Mouse (Mus musculus): ENCODE results near the gene Avp. TPM values are rescaled to one million over a fixed set of nuclear protein-coding genes. Genes with fewer than 3 reads are reported as not detected.
A peak's percentile ranks its signal among the peaks of the same experiment; 100 is the strongest.

The Avp gene
- total RNA-seq (2014; fragmentation: Nextera tagmentation) (not detected in 2 replicates), total RNA-seq (2017) (not detected in 2 replicates), polyA plus RNA-seq (2012) (not detected in 2 replicates)

GRCm38 (mm10) chr2:130582552-130582951, at the start of gene Avp:
TSS of gene Avp (minus strand) at chr2:130582554.
- no peaks in the 10 kb centered on the region for H3K36me3 ChIP-seq (replicated peaks)
- H3K4me1 ChIP-seq (ENCODE audit: insufficient read depth, low read depth, low read length), result peaks cover 18% of the 10 kb centered on the region
- no peak for ATAC-seq (ENCODE audit: extremely low read depth, insufficient number of reproducible peaks, low FRiP score, poor library complexity, severe bottlenecking)
- H3K27me3 ChIP-seq (ENCODE audit: insufficient read depth, low read length), result peaks cover 67% of the 10 kb centered on the region
- TF ChIP-seq GATA2 (IDR thresholded peaks at IDR 0.05; ENCODE audit: borderline replicate concordance, low read depth, low read length), result no peak
- TF ChIP-seq GATA1 (IDR thresholded peaks at IDR 0.05; ENCODE audit: borderline replicate concordance, low read length), result no peak
- no peak for TF ChIP-seq TAL1 (conservative IDR thresholded peaks at IDR 0.05; ENCODE audit: low read depth, low read length)
- TF ChIP-seq POLR2AphosphoS5 (IDR thresholded peaks at IDR 0.05; ENCODE audit: insufficient replicate concordance, low read depth, low read length), result no peak
- TF ChIP-seq CTCF (IDR thresholded peaks at IDR 0.05; ENCODE audit: low read depth, low read length), result no peak
- DNase-seq (ENCODE audit: low spot score), result no peak
- no peak within 1 kb of the TSS for H3K4me3 ChIP-seq (ENCODE audit: low read depth, low read length)
- H3K9me3 ChIP-seq (replicated peaks), result no peaks in the 10 kb centered on the region

GRCm38 (mm10) chr2:130629839-130630203, 47.5 kb upstream of the Avp start, which contains the start of the genes Fastkd5 and Ubox5:
TSS of gene Fastkd5 (minus strand) at chr2:130630027.
TSS of gene Ubox5 (minus strand) at chr2:130630038.
- Histone ChIP-seq H3K4me1 (ENCODE audit: insufficient read depth, low read depth, low read length) (peaks cover 38% of the 10 kb centered on the region), H3K27me3 (ENCODE audit: insufficient read depth, low read length) (peaks cover 14% of the 10 kb centered on the region), H3K4me3 (ENCODE audit: low read depth, low read length) (peak within 1 kb of the TSS; percentile 98), H3K36me3 (replicated peaks) (peaks cover 35% of the 10 kb centered on the region), H3K9me3 (replicated peaks) (no peaks in the 10 kb centered on the region)
- TF ChIP-seq POLR2AphosphoS5 (IDR thresholded peaks at IDR 0.05; ENCODE audit: insufficient replicate concordance, low read depth, low read length), result no peak
- no peak for TF ChIP-seq GATA1 (IDR thresholded peaks at IDR 0.05; ENCODE audit: borderline replicate concordance, low read length)
- no peak for TF ChIP-seq TAL1 (conservative IDR thresholded peaks at IDR 0.05; ENCODE audit: low read depth, low read length)
- no peak for TF ChIP-seq GATA2 (IDR thresholded peaks at IDR 0.05; ENCODE audit: borderline replicate concordance, low read depth, low read length)
- TF ChIP-seq CTCF (IDR thresholded peaks at IDR 0.05; ENCODE audit: low read depth, low read length), result no peak
- ATAC-seq (ENCODE audit: extremely low read depth, insufficient number of reproducible peaks, low FRiP score, poor library complexity, severe bottlenecking) (peak; percentile 83), DNase-seq (ENCODE audit: low spot score) (peak; percentile 90)

DNA sequence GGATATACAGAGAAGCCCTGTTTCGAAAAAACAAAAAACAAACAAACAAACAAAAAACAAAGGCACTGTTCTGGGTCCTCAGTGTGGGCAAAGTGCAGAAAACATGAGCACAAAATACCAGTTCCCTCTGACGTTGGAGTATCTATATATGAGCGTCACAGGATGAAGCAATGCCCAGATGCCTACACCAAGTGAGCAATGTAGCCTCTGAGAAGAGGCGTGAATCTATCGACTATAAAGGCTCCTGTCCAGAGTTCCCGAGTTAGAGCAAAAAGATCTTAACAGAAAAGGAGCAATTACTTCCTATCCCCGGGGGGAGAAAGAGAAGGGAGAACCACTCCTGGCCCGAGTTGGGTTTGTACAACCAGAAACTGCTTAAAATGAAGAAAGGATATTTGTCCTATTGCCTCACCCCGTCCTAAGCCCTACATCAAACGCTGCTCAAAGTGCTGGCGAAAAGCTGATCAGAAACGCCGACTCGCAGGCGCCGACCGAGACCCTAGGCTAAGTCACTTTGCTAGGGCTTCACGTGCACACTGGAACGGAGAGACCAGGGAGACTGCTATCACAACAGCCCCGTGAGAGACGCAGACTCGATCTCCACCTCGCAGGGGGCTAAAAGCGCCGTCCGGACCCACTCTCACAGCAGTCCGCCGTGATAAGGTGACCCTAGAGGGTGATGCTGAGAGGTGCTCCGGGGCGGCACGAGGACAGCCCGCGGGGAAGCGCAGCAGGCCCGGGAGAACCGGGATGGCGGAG, 46.9 kb upstream of the Avp start:
- peak overlapping the region; percentile 98 for H3K4me3 ChIP-seq (ENCODE audit: low read depth, low read length)
- peaks cover 8% of the 10 kb centered on the region for H3K27me3 ChIP-seq (ENCODE audit: insufficient read depth, low read length)
- H3K9me3 ChIP-seq (replicated peaks), result no peaks in the 10 kb centered on the region
- no peak for TF ChIP-seq GATA2 (IDR thresholded peaks at IDR 0.05; ENCODE audit: borderline replicate concordance, low read depth, low read length)
- no peak for TF ChIP-seq TAL1 (conservative IDR thresholded peaks at IDR 0.05; ENCODE audit: low read depth, low read length)
- TF ChIP-seq POLR2AphosphoS5 (IDR thresholded peaks at IDR 0.05; ENCODE audit: insufficient replicate concordance, low read depth, low read length), result no peak
- TF ChIP-seq GATA1 (IDR thresholded peaks at IDR 0.05; ENCODE audit: borderline replicate concordance, low read length), result no peak
- no peak for TF ChIP-seq CTCF (IDR thresholded peaks at IDR 0.05; ENCODE audit: low read depth, low read length)
- DNase-seq (ENCODE audit: low spot score) (peak; percentile 38), ATAC-seq (ENCODE audit: extremely low read depth, insufficient number of reproducible peaks, low FRiP score, poor library complexity, severe bottlenecking) (no peak)
- peaks cover 39% of the 10 kb centered on the region for H3K36me3 ChIP-seq (replicated peaks)
- H3K4me1 ChIP-seq (ENCODE audit: insufficient read depth, low read depth, low read length), result peaks cover 32% of the 10 kb centered on the region

DNA sequence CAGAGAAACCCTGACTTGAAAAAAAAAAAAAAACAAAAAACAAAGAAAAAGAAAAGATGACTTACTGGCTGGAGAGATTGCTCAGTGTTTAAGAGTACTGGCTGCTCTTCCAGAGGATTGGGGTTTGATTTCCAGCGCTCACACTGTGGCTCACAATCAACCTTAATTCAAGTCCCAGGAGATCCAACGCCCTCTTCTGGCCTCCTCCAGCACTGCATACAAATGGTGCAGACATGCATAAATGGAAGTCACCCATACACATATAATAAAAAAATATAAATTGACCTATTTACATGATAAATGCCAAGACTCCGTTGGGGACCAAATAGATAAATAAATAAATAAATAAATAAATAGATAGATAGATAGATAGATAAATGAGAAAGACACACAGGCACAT, 46.1 kb upstream of the Avp start:
- TF ChIP-seq GATA1 (IDR thresholded peaks at IDR 0.05; ENCODE audit: borderline replicate concordance, low read length) (no peak), TAL1 (conservative IDR thresholded peaks at IDR 0.05; ENCODE audit: low read depth, low read length) (no peak), CTCF (IDR thresholded peaks at IDR 0.05; ENCODE audit: low read depth, low read length) (peak; percentile 13; the same call in 1 of the 2 replicates)
- no peak for DNase-seq (ENCODE audit: low spot score)
- H3K4me3 ChIP-seq (ENCODE audit: low read depth, low read length), result peak overlapping the region; percentile 98; the same call in 1 of the 2 replicates

GRCm38 (mm10) chr2:130618972-130619371, 36.6 kb upstream of the Avp start:
- no peaks in the 10 kb centered on the region; the same call in 1 of the 2 replicates for H3K4me1 ChIP-seq (ENCODE audit: insufficient read depth, low read depth, low read length)
- peaks cover 90% of the 10 kb centered on the region for H3K36me3 ChIP-seq (replicated peaks)
- DNase-seq (ENCODE audit: low spot score) (no peak), ATAC-seq (ENCODE audit: extremely low read depth, insufficient number of reproducible peaks, low FRiP score, poor library complexity, severe bottlenecking) (no peak)
- H3K27me3 ChIP-seq (ENCODE audit: insufficient read depth, low read length), result no peaks in the 10 kb centered on the region
- H3K4me3 ChIP-seq (ENCODE audit: low read depth, low read length), result no peak overlapping the region
- no peaks in the 10 kb centered on the region for H3K9me3 ChIP-seq (replicated peaks)
- TF ChIP-seq GATA2 (IDR thresholded peaks at IDR 0.05; ENCODE audit: borderline replicate concordance, low read depth, low read length) (no peak), GATA1 (IDR thresholded peaks at IDR 0.05; ENCODE audit: borderline replicate concordance, low read length) (no peak), TAL1 (conservative IDR thresholded peaks at IDR 0.05; ENCODE audit: low read depth, low read length) (no peak), CTCF (IDR thresholded peaks at IDR 0.05; ENCODE audit: low read depth, low read length) (no peak), POLR2AphosphoS5 (IDR thresholded peaks at IDR 0.05; ENCODE audit: insufficient replicate concordance, low read depth, low read length) (no peak)

More for the DNA sequence above, 46.1 kb upstream of the Avp start:
- H3K36me3 ChIP-seq (replicated peaks), result peaks cover 46% of the 10 kb centered on the region
- no peaks in the 10 kb centered on the region for H3K9me3 ChIP-seq (replicated peaks)
- no peaks in the 10 kb centered on the region for H3K27me3 ChIP-seq (ENCODE audit: insufficient read depth, low read length)
- peaks cover 29% of the 10 kb centered on the region for H3K4me1 ChIP-seq (ENCODE audit: insufficient read depth, low read depth, low read length)
- no peak for ATAC-seq (ENCODE audit: extremely low read depth, insufficient number of reproducible peaks, low FRiP score, poor library complexity, severe bottlenecking)

- no peak overlapping the region for H3K4me3 ChIP-seq (ENCODE audit: low read depth, low read length)
- TF ChIP-seq TAL1 (conservative IDR thresholded peaks at IDR 0.05; ENCODE audit: low read depth, low read length) (no peak), GATA2 (IDR thresholded peaks at IDR 0.05; ENCODE audit: borderline replicate concordance, low read depth, low read length) (no peak), POLR2AphosphoS5 (IDR thresholded peaks at IDR 0.05; ENCODE audit: insufficient replicate concordance, low read depth, low read length) (no peak), GATA1 (IDR thresholded peaks at IDR 0.05; ENCODE audit: borderline replicate concordance, low read length) (no peak), CTCF (IDR thresholded peaks at IDR 0.05; ENCODE audit: low read depth, low read length) (no peak)
- peaks cover 85% of the 10 kb centered on the region for H3K36me3 ChIP-seq (replicated peaks)
- DNase-seq (ENCODE audit: low spot score) (no peak), ATAC-seq (ENCODE audit: extremely low read depth, insufficient number of reproducible peaks, low FRiP score, poor library complexity, severe bottlenecking) (no peak)
- H3K9me3 ChIP-seq (replicated peaks), result no peaks in the 10 kb centered on the region
- H3K27me3 ChIP-seq (ENCODE audit: insufficient read depth, low read length), result no peaks in the 10 kb centered on the region
- H3K4me1 ChIP-seq (ENCODE audit: insufficient read depth, low read depth, low read length), result no peaks in the 10 kb centered on the region
Observed at GRCm38 (mm10) chr2:130613091-130613490, 30.7 kb upstream of the Avp start.
